Mouse (Mus musculus) liver, embryonic 14.5 days (tissue): ENCODE measurements around the gene Uck1.

ENCODE experiments used
- CTCF ChIP-seq: IDR thresholded peaks from 2 replicates; pipeline ENCODE4 v1.5.1; 2016; ENCODE audit warnings: antibody characterized with exemption, low read depth, control low read depth
- EP300 ChIP-seq: IDR thresholded peaks from 2 replicates; pipeline ENCODE4 v1.6.1; 2016; ENCODE audit warnings: antibody characterized with exemption, low read depth

DNA sequence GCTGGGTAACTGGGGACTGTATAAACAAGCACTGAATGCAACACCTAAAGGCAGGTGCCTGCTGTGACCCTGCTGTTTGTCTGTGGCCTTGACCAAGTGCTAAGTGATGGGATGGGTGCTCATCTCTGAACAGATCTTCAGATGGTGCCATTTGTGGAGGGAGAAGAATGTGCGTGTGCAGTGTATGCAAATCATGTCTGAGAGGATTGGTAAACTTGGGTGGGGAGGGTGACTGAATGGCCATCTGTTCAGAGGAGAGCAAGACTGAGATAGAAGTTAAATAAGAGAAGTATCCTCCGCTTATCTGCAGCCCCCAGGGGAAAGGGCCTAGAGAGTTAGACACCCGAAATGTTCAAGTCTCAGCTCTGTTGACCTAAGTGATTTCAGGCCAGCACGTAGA, 39.5 kb upstream of the Uck1 start:
- no peak for TF ChIP-seq CTCF
- no peak for TF ChIP-seq EP300
